7 mouse cellular contexts compared by ENCODE assay signal in the genomic region with DNA sequence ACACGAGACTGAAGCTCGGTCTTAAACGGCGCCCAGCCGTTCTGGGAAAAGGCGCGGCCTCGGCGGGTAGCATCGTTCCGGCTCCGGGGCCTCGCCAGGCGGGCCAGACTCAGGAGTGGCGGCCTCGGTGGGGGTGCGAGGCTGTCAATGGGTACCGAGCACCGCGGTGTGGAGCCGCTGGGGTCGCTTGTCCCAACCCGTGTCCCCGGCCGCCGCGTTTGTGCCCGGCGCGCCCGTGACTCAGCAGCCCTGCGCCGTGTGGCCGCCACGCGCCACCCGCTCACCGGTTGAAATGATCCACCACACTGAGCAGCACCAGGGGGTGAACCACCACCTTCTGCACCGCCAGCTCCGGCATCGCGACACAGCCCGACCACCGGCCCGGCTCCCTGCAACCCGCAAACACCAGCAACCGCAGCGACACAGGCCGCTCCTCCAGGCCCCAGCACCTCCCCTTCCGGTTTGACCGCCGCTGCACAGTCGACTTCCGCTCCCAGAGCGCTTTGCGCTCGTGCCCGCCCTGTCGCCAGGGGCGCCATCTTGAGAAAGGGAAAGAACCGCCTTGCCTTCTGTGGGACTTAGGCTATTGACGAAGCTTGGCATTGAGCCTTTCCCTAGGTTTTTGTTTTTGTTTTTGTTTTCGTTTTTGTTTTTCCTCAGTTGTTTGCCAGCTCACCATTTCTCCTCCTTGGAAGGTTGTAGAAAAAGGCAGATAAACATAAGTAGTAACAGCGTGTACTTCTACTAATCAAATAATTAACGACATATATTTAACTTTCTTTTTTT. TPM values are rescaled to one million over a fixed set of nuclear protein-coding genes. Genes with fewer than 3 reads are reported as not detected.
DNase-seq lines count a peak whose midpoint lies in the region; ATAC-seq and TF ChIP-seq lines count a peak whose summit lies in the region.

A gene (minus strand): TSS at position 470 of the 786 bp plus-strand sequence.

- peak; percentile 80 for TF ChIP-seq POLR2A in kidney, adult 2 months (IDR thresholded peaks at IDR 0.05; ENCODE audit: low read depth, low read length)
- peak; percentile 70 for TF ChIP-seq POLR2A in spleen, adult 2 months (IDR thresholded peaks at IDR 0.05; ENCODE audit: low read depth, low read length)

- H3K9me3 ChIP-seq in embryonic facial prominence, embryonic 12.5 days: no peaks in the 10 kb centered on the region
- H3K9me3 ChIP-seq in limb, embryonic 12.5 days: no peaks in the 10 kb centered on the region
- H3K9me3 ChIP-seq in midbrain, embryonic 15.5 days: no peaks in the 10 kb centered on the region

- H3K4me1 ChIP-seq in embryonic facial prominence, embryonic 12.5 days: peaks cover 14% of the 10 kb centered on the region
- 0 out of 2 replicates have a peak, but pooled peaks cover 3% of the 10 kb centered on the region for H3K4me1 ChIP-seq in kidney, adult 2 months (ENCODE audit: control insufficient read depth, insufficient read depth, low read length)
- peaks cover 16% of the 10 kb centered on the region for H3K4me1 ChIP-seq in limb, embryonic 12.5 days (replicated peaks)
- H3K4me1 ChIP-seq in midbrain, embryonic 15.5 days: peaks cover 16% of the 10 kb centered on the region
- no peaks in the 10 kb centered on the region for H3K4me1 ChIP-seq in spleen, adult 2 months (ENCODE audit: control insufficient read depth, insufficient read depth, insufficient read length)

- H3K9ac ChIP-seq in embryonic facial prominence, embryonic 12.5 days: peak within 1 kb of the TSS; percentile 92
- H3K9ac ChIP-seq in limb, embryonic 12.5 days (replicated peaks): peak within 1 kb of the TSS; percentile 95
- peak within 1 kb of the TSS; percentile 66 for H3K9ac ChIP-seq in midbrain, embryonic 15.5 days

- peaks cover 28% of the 10 kb centered on the region for H3K36me3 ChIP-seq in embryonic facial prominence, embryonic 12.5 days
- no peaks in the 10 kb centered on the region; the same call in 1 of the 2 replicates for H3K36me3 ChIP-seq in kidney, adult 2 months (ENCODE audit: control insufficient read depth, insufficient read depth, low read length)
- H3K36me3 ChIP-seq in limb, embryonic 12.5 days: peaks cover 32% of the 10 kb centered on the region
- peaks cover 13% of the 10 kb centered on the region; the same call in 1 of the 2 replicates for H3K36me3 ChIP-seq in midbrain, embryonic 15.5 days (replicated peaks)
- H3K36me3 ChIP-seq in spleen, adult 2 months (ENCODE audit: control insufficient read depth, insufficient read depth, low read length): peaks cover 17% of the 10 kb centered on the region

- no peak for TF ChIP-seq CTCF in kidney, adult 2 months (conservative IDR thresholded peaks at IDR 0.05; ENCODE audit: insufficient read depth, insufficient read length, low read depth, low read length)
- no peak for TF ChIP-seq CTCF in spleen, adult 2 months (IDR thresholded peaks at IDR 0.05; ENCODE audit: extremely low read depth, insufficient read depth, insufficient read length, insufficient replicate concordance)

- H3K27me3 ChIP-seq in embryonic facial prominence, embryonic 12.5 days: no peaks in the 10 kb centered on the region
- no peaks in the 10 kb centered on the region for H3K27me3 ChIP-seq in kidney, adult 2 months (replicated peaks; ENCODE audit: control insufficient read depth, insufficient read depth, low read length)
- no peaks in the 10 kb centered on the region for H3K27me3 ChIP-seq in limb, embryonic 12.5 days
- no peaks in the 10 kb centered on the region for H3K27me3 ChIP-seq in midbrain, embryonic 15.5 days (replicated peaks)
- no peaks in the 10 kb centered on the region for H3K27me3 ChIP-seq in spleen, adult 2 months (ENCODE audit: control insufficient read depth, insufficient read depth, low read length)

- H3K4me2 ChIP-seq in embryonic facial prominence, embryonic 12.5 days (replicated peaks): peak within 1 kb of the TSS; percentile 69
- H3K4me2 ChIP-seq in limb, embryonic 12.5 days: peak within 1 kb of the TSS; percentile 67
- H3K4me2 ChIP-seq in midbrain, embryonic 15.5 days: peak within 1 kb of the TSS; percentile 93

- DNase-seq in adrenal gland, postnatal 25 days: peak; percentile 94
- DNase-seq in heart, adult 18-20 months: peak; percentile 96 to 99
- DNase-seq in kidney, adult 2 months: peak; percentile 96
- DNase-seq in spleen, adult 2 months (ENCODE audit: low read depth in 1 of 2, low spot score in 2 of 2): peak; percentile 76 to 93

- H3K4me3 ChIP-seq in embryonic facial prominence, embryonic 12.5 days: peak within 1 kb of the TSS; percentile 93
- H3K4me3 ChIP-seq in kidney, adult 2 months (ENCODE audit: insufficient read depth, low read depth, low read length): peak within 1 kb of the TSS; percentile 92
- peak within 1 kb of the TSS; percentile 95 for H3K4me3 ChIP-seq in limb, embryonic 12.5 days (replicated peaks)
- H3K4me3 ChIP-seq in midbrain, embryonic 15.5 days: peak within 1 kb of the TSS; percentile 70
- peak within 1 kb of the TSS; percentile 91 for H3K4me3 ChIP-seq in spleen, adult 2 months (ENCODE audit: extremely low read depth, insufficient read depth, insufficient read length)

- 2% methylated on average over 65 of the region's 65 CpGs for WGBS in embryonic facial prominence, embryonic 12.5 days
- WGBS in kidney, adult 2 months: 2% methylated on average over 65 of the region's 65 CpGs
- 2% methylated on average over 65 of the region's 65 CpGs for WGBS in limb, embryonic 12.5 days
- WGBS in midbrain, embryonic 15.5 days: 1% methylated on average over 64 of the region's 65 CpGs
- WGBS in spleen, adult 2 months: 2% methylated on average over 65 of the region's 65 CpGs

- H3K27ac ChIP-seq in embryonic facial prominence, embryonic 12.5 days: peak within 1 kb of the TSS; percentile 83
- H3K27ac ChIP-seq in kidney, adult 2 months (ENCODE audit: insufficient read depth, low read depth, low read length): peak within 1 kb of the TSS; percentile 96
- H3K27ac ChIP-seq in limb, embryonic 12.5 days: peak within 1 kb of the TSS; percentile 89
- H3K27ac ChIP-seq in midbrain, embryonic 15.5 days: peak within 1 kb of the TSS; percentile 87
- H3K27ac ChIP-seq in spleen, adult 2 months (ENCODE audit: insufficient read depth, low read length): peak within 1 kb of the TSS; percentile 77

- peak; percentile 91 for ATAC-seq in embryonic facial prominence, embryonic 12.5 days (ENCODE audit: insufficient number of reproducible peaks, insufficient read depth, low FRiP score, low TSS enrichment)
- peak; percentile 90 for ATAC-seq in limb, embryonic 12.5 days (ENCODE audit: insufficient number of reproducible peaks, insufficient read depth, low FRiP score, low TSS enrichment, low read depth)
- ATAC-seq in midbrain, embryonic 15.5 days (replicated peaks): peak; percentile 98

RNA-seq across cellular contexts. Expression of the gene that starts here (rescaled TPM):
- total RNA-seq in adrenal gland, postnatal 25 days (2021): 109 and 131 TPM in 2 replicates
- polyA plus RNA-seq in embryonic facial prominence, embryonic 12.5 days (2016; fragmentation: Nextera tagmentation; extraction: Ambion mirVana): 328 and 342 TPM in 2 replicates
- 100 to 1,000 TPM in 1 of 2 experiments, 10 to 100 TPM in 1; 99.4 to 103 TPM for total RNA-seq in heart, adult 18-20 months (2021)
- 44.3 and 56.9 TPM in 2 replicates for polyA plus RNA-seq in kidney, adult 2 months (2012; rRNA removed)
- polyA plus RNA-seq in limb, embryonic 12.5 days (2016; fragmentation: Nextera tagmentation; extraction: Ambion mirVana): 382 and 395 TPM in 2 replicates
- 240 and 244 TPM in 2 replicates for polyA plus RNA-seq in midbrain, embryonic 15.5 days (2015; fragmentation: Nextera tagmentation; extraction: Ambion mirVana)
- polyA plus RNA-seq in spleen, adult 2 months (2012; rRNA removed): 22.0 and 24.9 TPM in 2 replicates

Comparison
In these comparisons a context has a peak if more than half of its experiments do, and no peak if none do; other contexts are left out.
1. Peak in every context shown above with its lines: DNase-seq, ATAC-seq, H3K4me3 ChIP-seq and H3K27ac ChIP-seq.